Mouse (Mus musculus) common myeloid progenitor, adult 5-6 weeks (primary cell): ENCODE data around the gene Tkfc. TPM values are rescaled to one million over a fixed set of nuclear protein-coding genes. Genes with fewer than 3 reads are reported as not detected.

Experiments
- ATAC-seq: replicated peaks from 2 replicates; pipeline ENCODE4 v1.8.0; 2016; ENCODE audit warnings: low read depth, mild to moderate bottlenecking, moderate TSS enrichment, inconsistent platforms; ENCODE audit not compliant: poor library complexity, severe bottlenecking
- total RNA-seq: library from RNA; stranded (forward); fragments of 200-1000, 187-1606 nt; gene quantifications from 2 replicates; pipeline ENCODE4 v1.2.3, GENCODE M21; 2017

Tkfc gene
- 3.5 and 7.3 TPM in 2 replicates for total RNA-seq

DNA sequence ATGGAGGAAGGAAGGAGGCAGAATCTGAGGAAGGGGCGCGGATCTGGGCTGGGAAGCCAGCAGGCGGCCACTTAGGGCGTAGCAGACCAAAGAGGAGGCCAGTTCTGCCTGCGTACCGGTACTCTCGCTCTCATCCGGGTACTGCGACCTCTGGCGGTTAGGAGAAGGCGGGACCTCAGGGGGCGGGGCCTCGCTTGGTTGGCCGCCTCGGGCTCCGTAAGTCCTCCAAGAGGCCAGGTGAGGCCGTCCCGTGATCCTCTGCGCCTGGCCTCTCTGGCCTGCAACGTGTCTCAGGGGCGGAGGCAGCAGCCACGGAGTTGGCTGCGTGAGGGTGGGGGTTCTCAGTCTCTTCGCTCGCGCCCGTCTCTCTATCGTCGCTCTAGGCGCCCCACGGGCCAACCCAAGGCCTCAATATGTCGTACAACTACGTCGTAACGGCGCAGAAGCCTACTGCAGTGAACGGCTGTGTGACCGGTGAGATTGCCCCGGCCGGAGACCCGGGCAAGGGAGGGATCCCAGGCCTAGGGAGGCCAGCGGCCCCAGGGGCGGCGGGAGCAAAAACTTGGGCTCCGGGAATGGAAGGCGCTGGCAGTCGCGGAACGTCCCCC is at the start of gene Tkfc, which contains the start of gene Ddb1:
Gene Tkfc, minus strand, starts transcription at position 362 of the 608 bp plus-strand sequence.
Gene Ddb1, plus strand, starts transcription at position 35 of the 608 bp plus-strand sequence.
- peak; percentile 92 for ATAC-seq

DNA sequence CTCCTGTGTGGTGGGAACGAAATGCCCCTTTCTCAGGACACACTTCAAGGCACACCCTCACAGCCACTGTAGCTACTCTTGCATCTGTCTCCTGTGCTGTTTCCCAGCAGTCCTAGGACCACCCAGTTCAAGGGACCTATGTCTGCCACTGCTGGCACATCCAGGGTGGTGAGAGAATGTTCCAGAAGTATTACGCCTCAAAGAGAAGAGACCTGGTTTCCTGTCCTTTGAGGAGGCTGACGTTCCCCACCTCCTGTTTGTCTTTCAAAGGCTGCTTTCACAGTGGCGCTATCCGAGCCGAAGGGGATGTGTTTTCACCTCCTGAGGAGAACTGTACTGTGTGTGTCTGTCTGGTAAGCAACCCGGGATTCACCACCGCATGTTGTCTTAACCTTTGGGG is 42.7 kb upstream of the Tkfc start:
- ATAC-seq, result 0 out of 2 replicates have a peak, but pooled peaks have one; percentile 19

DNA sequence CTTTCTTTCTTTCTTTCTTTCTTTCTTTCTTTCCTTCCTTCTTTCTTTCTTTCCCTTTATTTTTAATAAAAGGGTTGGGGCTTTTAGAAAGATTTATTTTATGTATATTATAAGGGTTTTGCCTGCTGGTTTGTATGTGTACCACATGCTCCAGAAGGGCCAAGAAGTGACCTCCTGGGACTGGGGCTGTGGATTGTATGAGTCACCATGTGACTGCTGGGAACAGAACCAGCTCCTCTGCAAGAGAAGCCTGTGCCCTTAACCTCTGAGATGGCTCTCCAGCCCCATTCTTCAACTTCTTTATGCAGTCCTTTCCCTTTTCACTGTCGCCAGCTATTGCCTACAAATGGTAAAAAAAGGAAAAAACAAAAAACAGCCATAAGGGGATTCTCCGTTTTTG is 40.2 kb upstream of the Tkfc start:
- no peak for ATAC-seq

- no peak for ATAC-seq
Measured at GRCm38 (mm10) chr19:10640589-10641378, 35.3 kb upstream of the Tkfc start.

GRCm38 (mm10) chr19:10640080-10640479 is 34.6 kb upstream of the Tkfc start:
- peak; percentile 67; the same call in 1 of the 2 replicates for ATAC-seq

- no peak for ATAC-seq
Measured at GRCm38 (mm10) chr19:10637840-10638239, 32.4 kb upstream of the Tkfc start.

DNA sequence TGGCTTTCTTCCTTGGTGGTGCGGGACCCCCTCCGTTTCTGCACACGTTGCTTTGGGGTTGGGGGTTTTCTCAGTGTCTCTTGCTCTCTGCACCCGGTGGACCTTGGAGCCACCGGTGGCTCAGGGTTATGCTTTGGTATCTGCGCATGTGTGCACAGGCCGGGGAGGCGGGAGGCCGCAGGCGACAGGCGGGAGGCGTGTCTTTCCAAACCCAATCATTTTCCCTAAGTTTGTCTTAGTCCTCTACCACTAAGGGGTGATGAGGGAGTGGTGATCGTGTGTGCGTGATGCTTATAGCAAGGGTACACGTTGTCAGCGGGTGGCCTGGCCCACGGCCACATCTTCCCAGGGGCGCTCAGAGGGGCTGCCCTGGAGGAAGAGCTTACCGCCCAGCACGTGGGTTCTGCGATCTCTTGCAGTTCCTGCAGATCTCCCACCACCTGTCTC is 29.4 kb upstream of the Tkfc start:
- peak; percentile 79 for ATAC-seq

DNA sequence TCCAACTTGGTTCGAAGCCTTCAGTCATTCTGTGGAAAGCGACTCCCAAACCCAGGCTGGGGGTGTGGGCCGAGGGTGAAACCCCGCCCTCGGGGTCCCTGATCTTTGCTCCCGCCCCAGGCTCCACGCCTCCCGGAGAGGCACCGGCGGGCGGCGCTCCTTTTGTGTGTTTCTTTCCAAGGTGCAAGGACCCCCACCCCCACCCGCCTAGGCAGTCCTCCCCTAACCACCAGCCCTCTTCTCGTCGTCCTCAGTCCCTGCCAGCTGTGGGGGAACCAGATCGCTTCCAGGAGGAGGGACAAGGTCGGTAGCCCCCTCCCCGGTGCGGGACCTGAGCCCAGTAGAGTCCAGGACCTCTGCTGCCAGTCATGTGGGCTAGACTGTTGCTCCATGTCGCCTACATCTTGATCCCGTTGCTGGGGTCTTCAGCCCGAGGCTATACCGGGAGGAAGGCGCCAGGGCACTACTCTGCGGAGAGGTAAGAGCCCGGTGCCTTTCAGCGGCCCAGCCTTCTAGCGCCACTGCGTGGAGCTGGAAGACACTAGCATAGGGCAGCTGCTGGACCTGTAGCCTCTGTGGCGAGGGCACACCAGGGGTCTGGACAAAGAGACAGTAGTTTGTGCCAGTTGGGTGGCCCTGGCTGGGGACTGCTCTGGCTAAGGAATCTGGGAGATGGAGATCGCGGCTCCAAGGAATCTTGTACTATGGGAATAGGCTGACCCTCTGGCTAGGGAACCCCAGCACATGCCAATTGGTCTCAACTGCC is 28.8 kb upstream of the Tkfc start, which contains the start of gene Vwce:
Gene Vwce, plus strand, starts transcription at position 108 of the 766 bp plus-strand sequence.
- peak; percentile 77 for ATAC-seq

- no peak for ATAC-seq
Measured at GRCm38 (mm10) chr19:10608573-10609240, 3.3 kb upstream of the Tkfc start.

GRCm38 (mm10) chr19:10605901-10606622 is 608 bp upstream of the Tkfc start:
- ATAC-seq, result no peak

GRCm38 (mm10) chr19:10604534-10604933 is 920 bp downstream of the Tkfc start:
- ATAC-seq, result no peak

GRCm38 (mm10) chr19:10603660-10604523 is 1.6 kb downstream of the Tkfc start:
- ATAC-seq, result no peak

DNA sequence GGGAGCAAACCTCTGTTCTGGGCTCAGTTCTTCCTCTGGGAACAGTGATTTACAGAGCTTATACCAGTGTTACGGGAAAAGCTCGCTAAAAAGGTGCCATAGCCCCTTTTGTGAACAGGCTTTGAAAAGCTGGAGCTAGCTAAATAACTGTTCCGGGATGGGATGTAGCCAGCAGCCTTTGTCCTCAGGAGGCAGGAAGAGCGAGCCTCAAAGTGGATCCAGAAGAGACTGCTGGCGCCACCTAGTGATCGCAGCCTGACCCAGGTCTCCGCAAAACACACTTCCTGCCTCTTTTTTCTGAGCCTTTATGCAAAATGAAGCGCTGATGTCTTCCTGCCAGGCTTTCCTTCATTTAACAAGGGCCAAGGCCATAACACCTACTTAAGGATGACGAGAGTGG is 2.7 kb downstream of the Tkfc start:
- peak; percentile 59 for ATAC-seq

GRCm38 (mm10) chr19:10602247-10602769 is 3.1 kb downstream of the Tkfc start:
- ATAC-seq, result no peak

DNA sequence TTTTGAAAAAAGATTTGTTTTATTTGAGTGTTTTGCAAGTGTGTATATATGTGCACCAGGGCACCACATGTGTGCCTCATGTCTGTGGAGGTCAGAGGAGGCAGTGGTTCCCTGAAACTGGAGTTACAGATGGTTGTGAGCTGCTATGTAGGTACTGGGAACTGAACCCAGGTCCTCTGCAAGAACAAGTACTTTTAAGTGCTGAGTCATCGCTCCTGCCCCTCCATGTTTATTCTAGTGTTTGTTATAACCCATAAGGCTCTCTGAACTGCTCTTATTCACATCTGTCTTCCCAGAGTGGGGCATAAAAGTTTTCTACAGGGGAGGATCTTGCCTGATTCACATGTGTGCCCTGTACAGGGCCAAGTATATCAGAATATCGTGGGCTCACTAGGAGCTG is 5.8 kb downstream of the Tkfc start:
- ATAC-seq, result no peak

- peak; percentile 63 for ATAC-seq
Measured at GRCm38 (mm10) chr19:10598188-10598587, 7.3 kb downstream of the Tkfc start.

GRCm38 (mm10) chr19:10591659-10592377 is 13.6 kb downstream of the Tkfc start:
- ATAC-seq, result no peak

- no peak for ATAC-seq
Measured at GRCm38 (mm10) chr19:10590301-10590700, 15.2 kb downstream of the Tkfc start.
